Mouse (Mus musculus) adrenal gland (tissue): ENCODE measurements around the gene Tedc2.

Experiments
- intact Hi-C: fragments of 180-260 bp; cut with DNase I; formaldehyde crosslinking; loops from one replicate; pipeline ENCODE4 v1.15.1; 2025
- long read RNA-seq, 2 experiments: library from polyadenylated mRNA; unstranded; transcript quantifications; one replicate each; pipeline ENCODE4 v2.0.0; 2020; ENCODE audit warnings: borderline replicate concordance in 1 of 2; ENCODE audit not compliant: insufficient replicate concordance in 1 of 2

Tedc2 gene
- long read RNA-seq, experiment 1, partial matches to known transcripts, result 0 of 6 reads
- long read RNA-seq, experiment 1, other reads (novel, unspliced or antisense), result 1 of 6 reads
- long read RNA-seq, experiment 2, transcript Tedc2-201 (10 exons, 2,166 nt), result major isoform, 9 of 11 reads
- long read RNA-seq, experiment 2, partial matches to known transcripts, result 0 of 11 reads
- long read RNA-seq, experiment 2, other reads (novel, unspliced or antisense), result 2 of 11 reads

- intact Hi-C loops, result no loop called here
Measured at GRCm38 (mm10) chr17:24220435-24221411, at the start of gene Tedc2. Tedc2 (minus strand) TSS chr17:24220851.

GRCm38 (mm10) chr17:24267133-24267532 lies 46.5 kb upstream of the Tedc2 start:
- intact Hi-C loops, result no loop called here

GRCm38 (mm10) chr17:24264766-24265165 lies 44.1 kb upstream of the Tedc2 start:
- intact Hi-C loops, result no loop called here

- intact Hi-C loops, result no loop called here
Measured at GRCm38 (mm10) chr17:24260516-24260915, 39.9 kb upstream of the Tedc2 start.

GRCm38 (mm10) chr17:24259702-24260101 lies 39.1 kb upstream of the Tedc2 start:
- intact Hi-C loops, result no loop called here

- intact Hi-C loops, result no loop called here
Measured at GRCm38 (mm10) chr17:24258981-24259380, 38.3 kb upstream of the Tedc2 start.

GRCm38 (mm10) chr17:24252329-24252728 lies 31.7 kb upstream of the Tedc2 start:
- intact Hi-C loops, result loop anchor here (5.0 kb wide), 1 partner anchor 50 kb away; no protein-coding TSS in a partner anchor

GRCm38 (mm10) chr17:24251320-24252069 lies 30.8 kb upstream of the Tedc2 start, which contains the start of gene Ccnf:
Ccnf (minus strand) TSS chr17:24251484.
- intact Hi-C loops, result loop anchor here (5.0 kb wide), 1 partner anchor 49 kb away; no protein-coding TSS in a partner anchor

- intact Hi-C loops, result loop anchor here (5.0 kb wide), 1 partner anchor 49 kb away; no protein-coding TSS in a partner anchor
Measured at GRCm38 (mm10) chr17:24250988-24251319, 30.3 kb upstream of the Tedc2 start.

- intact Hi-C loops, result no loop called here
Measured at GRCm38 (mm10) chr17:24248641-24249040, 28.0 kb upstream of the Tedc2 start.

GRCm38 (mm10) chr17:24244061-24244460 lies 23.4 kb upstream of the Tedc2 start:
- intact Hi-C loops, result no loop called here

GRCm38 (mm10) chr17:24243311-24243969 lies 22.8 kb upstream of the Tedc2 start:
- intact Hi-C loops, result no loop called here

- intact Hi-C loops, result no loop called here
Measured at GRCm38 (mm10) chr17:24236921-24237320, 16.3 kb upstream of the Tedc2 start.

- intact Hi-C loops, result no loop called here
Measured at GRCm38 (mm10) chr17:24236479-24236878, 15.8 kb upstream of the Tedc2 start.

- intact Hi-C loops, result no loop called here
Measured at GRCm38 (mm10) chr17:24227941-24228340, 7.3 kb upstream of the Tedc2 start.

GRCm38 (mm10) chr17:24226721-24227120 lies 6.1 kb upstream of the Tedc2 start:
- intact Hi-C loops, result no loop called here

- intact Hi-C loops, result no loop called here
Measured at GRCm38 (mm10) chr17:24225851-24226250, 5.2 kb upstream of the Tedc2 start.

- intact Hi-C loops, result no loop called here
Measured at GRCm38 (mm10) chr17:24224741-24225140, 4.1 kb upstream of the Tedc2 start.

- intact Hi-C loops, result no loop called here
Measured at GRCm38 (mm10) chr17:24223513-24223912, 2.9 kb upstream of the Tedc2 start.

GRCm38 (mm10) chr17:24222653-24223052 lies 2.0 kb upstream of the Tedc2 start:
- intact Hi-C loops, result no loop called here

- intact Hi-C loops, result no loop called here
Measured at GRCm38 (mm10) chr17:24216836-24217235, 3.8 kb downstream of the Tedc2 start.
